Mouse (Mus musculus) macrophage (primary cell): ENCODE measurements around the gene Etnk1. TPM values are rescaled to one million over a fixed set of nuclear protein-coding genes. Genes with fewer than 3 reads are reported as not detected.

Experiments used
- H3K27ac ChIP-seq: fragments of 350-480 bp; formaldehyde crosslinking; 2 replicates; pipeline ENCODE4 v1.9.0; 2021
- H3K36me3 ChIP-seq: fragments of 350-480 bp; formaldehyde crosslinking; 2 replicates; pipeline ENCODE4 v1.9.0; 2021; ENCODE audit errors: inconsistent target
- H3K4me3 ChIP-seq: fragments of 350-480 bp; formaldehyde crosslinking; 2 replicates; pipeline ENCODE4 v1.9.0; 2021; ENCODE audit errors: inconsistent target
- H3K79me2 ChIP-seq: fragments of 350-480 bp; formaldehyde crosslinking; 2 replicates; pipeline ENCODE4 v1.9.0; 2021; ENCODE audit errors: inconsistent target
- WGBS: methylation state at CpG from one replicate; pipeline ENCODE4 v1.1.7; 2026; ENCODE audit warnings: inconsistent platforms; ENCODE audit not compliant: missing documents; 5-methylcytosine and 5-hydroxymethylcytosine counted together
- polyA plus RNA-seq: library from polyadenylated mRNA; stranded (reverse); fragments of 250-400 nt; gene quantifications from 3 replicates; pipeline ENCODE4 v1.2.4, GENCODE M21; 2018; ENCODE audit warnings: inconsistent platforms

Gene Etnk1
- polyA plus RNA-seq, 1 experiment from 2014 or later: 35.2 TPM

GRCm38 (mm10) chr6:143239362-143240074, 72.5 kb downstream of the Etnk1 start:
- Histone ChIP-seq H3K27ac (no peak overlapping the region), H3K79me2 (no peaks in the 10 kb centered on the region), H3K4me3 (no peak overlapping the region), H3K36me3 (no peaks in the 10 kb centered on the region)
- 92% methylated on average over 21 of the region's 21 CpGs for WGBS

GRCm38 (mm10) chr6:143243191-143243590, 76.2 kb downstream of the Etnk1 start:
- 90% methylated on average over 5 of the region's 5 CpGs for WGBS
- no peaks in the 10 kb centered on the region for H3K36me3 ChIP-seq
- H3K27ac ChIP-seq: no peak overlapping the region
- H3K4me3 ChIP-seq: no peak overlapping the region
- H3K79me2 ChIP-seq: no peaks in the 10 kb centered on the region

GRCm38 (mm10) chr6:143257921-143258320, 90.9 kb downstream of the Etnk1 start:
- no peaks in the 10 kb centered on the region for H3K36me3 ChIP-seq
- no peak overlapping the region for H3K27ac ChIP-seq
- WGBS: 95% methylated on average over 4 of the region's 4 CpGs
- no peak overlapping the region for H3K4me3 ChIP-seq
- no peaks in the 10 kb centered on the region for H3K79me2 ChIP-seq

GRCm38 (mm10) chr6:143259169-143259629, 92.2 kb downstream of the Etnk1 start:
- H3K36me3 ChIP-seq: no peaks in the 10 kb centered on the region
- no peaks in the 10 kb centered on the region for H3K79me2 ChIP-seq
- H3K27ac ChIP-seq: no peak overlapping the region
- 89% methylated on average over 17 of the region's 17 CpGs for WGBS
- no peak overlapping the region for H3K4me3 ChIP-seq

GRCm38 (mm10) chr6:143259870-143260559, 93.0 kb downstream of the Etnk1 start:
- no peak overlapping the region for H3K27ac ChIP-seq
- H3K36me3 ChIP-seq: no peaks in the 10 kb centered on the region
- H3K4me3 ChIP-seq: no peak overlapping the region
- WGBS: 81% methylated on average over 18 of the region's 18 CpGs
- H3K79me2 ChIP-seq: no peaks in the 10 kb centered on the region

- H3K4me3 ChIP-seq: no peak overlapping the region
- no peaks in the 10 kb centered on the region for H3K36me3 ChIP-seq
- WGBS: 92% methylated on average over 14 of the region's 14 CpGs
- no peak overlapping the region for H3K27ac ChIP-seq
- no peaks in the 10 kb centered on the region for H3K79me2 ChIP-seq
Observed at GRCm38 (mm10) chr6:143260560-143261288, 93.7 kb downstream of the Etnk1 start.

- WGBS: 92% methylated on average over 8 of the region's 8 CpGs
- no peaks in the 10 kb centered on the region for H3K36me3 ChIP-seq
- H3K79me2 ChIP-seq: no peaks in the 10 kb centered on the region
- H3K27ac ChIP-seq: no peak overlapping the region
- H3K4me3 ChIP-seq: no peak overlapping the region
Observed at GRCm38 (mm10) chr6:143261289-143261665, 94.3 kb downstream of the Etnk1 start.

- no peak overlapping the region for H3K27ac ChIP-seq
- H3K36me3 ChIP-seq: no peaks in the 10 kb centered on the region
- no peaks in the 10 kb centered on the region for H3K79me2 ChIP-seq
- H3K4me3 ChIP-seq: no peak overlapping the region
- WGBS: 94% methylated on average over 10 of the region's 10 CpGs
Observed at GRCm38 (mm10) chr6:143265482-143265881, 98.5 kb downstream of the Etnk1 start.

- WGBS: 62% methylated on average over 3 of the region's 3 CpGs
Observed at GRCm38 (mm10) chr6:143279222-143279621, 112.2 kb downstream of the Etnk1 start.

More at GRCm38 (mm10) chr6:143279222-143279621, 112.2 kb downstream of the Etnk1 start:
- Histone ChIP-seq H3K4me3 (no peak overlapping the region), H3K36me3 (no peaks in the 10 kb centered on the region), H3K27ac (no peak overlapping the region), H3K79me2 (no peaks in the 10 kb centered on the region)

Other genes with a start within 250 kb of the Etnk1 start
- 0.02 to 0.13 TPM (median 0.11 TPM) in 3 replicates for gene St8sia1, start 202.8 kb upstream of the Etnk1 start, polyA plus RNA-seq
- gene C2cd5, start 67.1 kb upstream of the Etnk1 start, polyA plus RNA-seq: 7.0 to 8.0 TPM (median 7.1 TPM) in 3 replicates